Mouse (Mus musculus) layer of hippocampus, postnatal 10 days (tissue): ENCODE data around the gene Cog6. TPM values are rescaled to one million over a fixed set of nuclear protein-coding genes. Genes with fewer than 3 reads are reported as not detected.

Experiments used
- DNase-seq, 2 experiments: peaks; one replicate each; pipeline ENCODE4 v3.0.0; 2021; ENCODE audit warnings: low spot score in 2 of 2
- total RNA-seq, 2 experiments: library from RNA; stranded (reverse); gene quantifications; 2 replicates each; pipeline ENCODE4 v1.2.3; 2021

The Cog6 gene
- total RNA-seq, 2 experiments from 2014 or later, result 31.2 to 31.4 TPM

- no peak for DNase-seq
Observed at GRCm38 (mm10) chr3:52964206-52964605, 52.8 kb downstream of the Cog6 start.

DNA sequence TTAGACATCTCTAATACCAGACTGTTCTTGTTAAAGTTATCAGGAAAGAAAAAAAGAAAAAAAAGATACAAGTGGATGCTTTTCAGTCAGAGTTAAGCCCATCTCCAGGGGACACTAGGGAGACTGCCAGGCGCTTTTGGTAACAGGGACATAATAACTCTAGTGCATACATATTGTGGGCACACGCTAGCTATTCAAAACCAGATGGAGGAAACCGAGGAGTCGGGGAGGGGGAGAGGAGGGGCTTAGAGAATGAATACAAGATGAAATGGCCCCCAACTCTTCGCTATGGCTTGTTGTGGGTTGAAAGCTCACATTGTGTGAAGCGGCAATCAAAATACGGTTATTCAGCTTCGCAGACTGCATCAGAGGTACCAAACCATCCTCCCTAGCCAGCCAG is 53.6 kb downstream of the Cog6 start:
- DNase-seq, result no peak

- DNase-seq, result no peak
Observed at GRCm38 (mm10) chr3:52962391-52962790, 54.6 kb downstream of the Cog6 start.

GRCm38 (mm10) chr3:52961661-52962060 is 55.4 kb downstream of the Cog6 start:
- DNase-seq, result no peak

DNA sequence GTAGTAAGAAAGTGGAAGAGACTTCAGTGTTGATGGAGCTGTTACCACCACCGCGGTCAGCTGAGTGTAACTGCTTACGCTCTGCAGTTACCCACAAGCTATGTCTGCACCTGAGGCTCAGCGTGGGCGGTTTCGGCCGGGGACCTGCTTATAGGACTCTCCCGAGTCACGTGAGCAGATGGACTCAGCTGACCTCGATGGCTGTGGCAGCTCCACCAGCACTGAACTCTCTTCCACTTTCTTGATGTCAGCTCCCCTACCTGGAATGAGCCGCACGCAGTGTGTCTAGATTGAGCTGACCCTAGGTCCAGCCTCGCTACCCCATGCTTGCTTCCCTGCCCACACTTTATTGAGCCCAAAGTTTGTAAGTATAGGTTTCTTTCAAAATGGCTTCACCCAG is 56.1 kb downstream of the Cog6 start:
- DNase-seq, result no peak

- DNase-seq, result no peak
Observed at GRCm38 (mm10) chr3:52958444-52959120, 58.5 kb downstream of the Cog6 start.

DNA sequence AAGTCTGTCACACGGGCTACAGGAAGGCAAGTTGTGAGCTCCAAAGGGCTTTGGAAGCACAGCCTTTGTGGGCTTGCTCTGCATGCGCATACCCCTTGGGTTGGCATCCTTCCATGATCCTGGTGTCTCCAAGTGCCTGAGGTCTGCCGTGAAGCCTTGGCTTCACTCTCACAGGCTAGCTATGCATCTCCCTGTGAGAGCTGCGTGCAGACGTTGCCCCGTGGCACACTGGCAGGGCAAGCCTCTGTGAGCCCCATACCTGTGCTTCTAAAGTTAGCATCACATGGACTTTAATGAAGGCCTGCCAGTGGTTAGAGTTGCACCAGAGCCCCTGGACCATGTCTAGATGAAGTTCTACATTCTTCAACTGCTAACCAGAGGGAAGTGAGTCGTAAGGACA is 59.2 kb downstream of the Cog6 start:
- no peak for DNase-seq

- DNase-seq, result no peak
Observed at GRCm38 (mm10) chr3:52956236-52956635, 60.8 kb downstream of the Cog6 start.

- no peak for DNase-seq
Observed at GRCm38 (mm10) chr3:52955481-52956019, 61.5 kb downstream of the Cog6 start.

- no peak for DNase-seq
Observed at GRCm38 (mm10) chr3:52954656-52955055, 62.4 kb downstream of the Cog6 start.

DNA sequence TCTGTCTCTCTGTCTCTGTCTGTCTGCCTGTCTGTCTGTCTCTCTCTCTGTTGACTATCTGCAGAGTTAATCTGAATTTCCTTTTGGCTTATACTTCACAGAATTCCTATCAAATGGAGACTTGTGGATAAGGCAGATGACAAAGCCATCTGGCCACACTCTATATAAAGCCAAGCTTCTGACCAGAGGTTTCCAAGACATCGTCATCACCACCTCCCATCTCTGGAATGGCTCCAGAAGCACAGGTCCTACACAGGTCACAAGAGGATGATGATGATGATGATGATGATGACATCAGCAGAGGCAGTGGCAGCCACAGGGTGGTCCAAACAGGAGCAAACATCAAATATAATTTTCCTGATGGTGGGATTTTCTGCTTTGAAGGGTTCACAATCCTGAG is 63.2 kb downstream of the Cog6 start:
- DNase-seq, result no peak

- DNase-seq, result no peak
Observed at GRCm38 (mm10) chr3:52948824-52949223, 68.2 kb downstream of the Cog6 start.

DNA sequence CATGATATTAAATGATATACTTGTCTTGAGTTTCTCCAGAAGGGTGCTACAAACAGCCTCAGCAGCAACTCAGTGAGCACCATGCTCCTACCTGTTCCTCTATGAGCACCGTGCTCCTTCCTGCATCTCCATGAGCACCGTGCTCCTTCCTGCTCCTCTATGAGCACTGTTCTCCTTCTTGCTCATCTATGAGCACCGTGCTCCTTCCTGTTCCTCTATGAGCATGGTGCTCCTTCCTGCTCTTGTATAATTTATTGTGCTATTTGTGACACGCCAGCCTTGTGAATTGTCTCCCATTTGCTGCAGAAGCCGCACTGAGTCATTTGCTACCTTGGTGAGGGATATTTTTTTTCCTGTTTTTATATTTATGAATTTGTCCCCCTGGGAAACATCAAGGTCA is 69.6 kb downstream of the Cog6 start:
- DNase-seq, result no peak

- DNase-seq, result peak; percentile 46 to 49
Observed at GRCm38 (mm10) chr3:52940832-52941468, 76.1 kb downstream of the Cog6 start.

DNA sequence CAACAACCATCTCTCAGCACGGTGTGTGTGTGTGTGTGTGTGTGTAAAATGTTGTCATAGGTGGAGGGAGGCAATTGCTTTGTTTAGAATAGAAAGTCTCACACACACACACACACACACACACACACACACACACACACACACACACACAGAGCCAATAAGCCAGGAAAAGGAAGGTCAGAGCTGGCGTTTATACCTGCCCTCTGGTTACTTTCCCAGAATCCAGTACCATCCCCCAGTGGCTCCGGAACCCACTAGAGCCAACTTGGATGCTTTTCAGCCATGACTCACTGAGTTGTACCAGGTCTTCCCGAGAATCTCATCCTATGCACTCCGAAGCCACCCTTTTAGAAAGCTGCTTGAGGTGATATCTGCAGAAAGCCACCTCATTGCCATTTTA is 78.6 kb downstream of the Cog6 start:
- DNase-seq, result no peak

DNA sequence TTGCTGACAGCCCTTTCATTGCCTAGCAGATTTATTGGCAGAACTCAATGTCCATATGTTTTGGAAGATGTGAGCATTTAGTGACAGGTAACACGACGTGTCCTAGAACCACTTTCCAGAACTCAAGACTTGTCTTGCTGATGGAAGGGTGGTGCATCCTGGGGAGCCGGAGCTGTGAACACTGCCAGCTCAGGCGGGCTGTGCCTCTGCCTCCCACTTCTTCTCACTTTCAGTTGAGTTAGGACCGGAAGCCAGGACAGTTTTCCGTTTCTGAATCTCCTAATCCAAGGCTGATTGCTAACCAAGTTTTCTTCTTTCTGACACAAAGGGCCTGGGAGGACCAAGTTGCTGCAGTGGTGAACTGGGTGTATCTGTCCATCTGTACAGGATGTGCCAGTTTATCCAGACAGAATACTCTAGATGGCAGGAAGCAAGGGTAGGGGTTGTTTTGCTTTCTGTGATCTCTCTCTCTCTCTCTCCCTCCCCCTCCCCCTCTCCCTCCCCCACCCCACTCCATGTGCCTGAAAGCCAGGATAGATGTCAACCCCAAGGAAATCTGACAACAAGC is 79.2 kb downstream of the Cog6 start:
- DNase-seq, result no peak

DNA sequence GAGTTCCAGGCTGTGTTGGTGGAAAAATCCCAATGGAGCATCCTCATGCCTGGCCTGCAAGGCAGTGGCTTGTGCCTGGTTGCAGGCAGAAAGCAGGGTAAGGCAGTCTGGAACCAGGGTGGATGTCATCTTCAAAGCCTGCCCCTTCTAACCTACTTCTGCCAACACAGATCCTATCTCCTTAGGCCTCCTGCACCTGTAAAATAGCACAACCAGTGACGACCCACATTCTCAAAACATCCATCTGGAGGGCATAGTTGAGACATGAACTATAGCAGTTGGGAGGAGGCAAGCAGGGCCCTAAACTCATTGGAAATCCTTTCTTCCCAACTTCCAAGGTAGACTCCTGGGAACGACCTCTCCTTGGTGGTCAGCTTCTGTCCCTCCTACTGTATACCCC is 85.1 kb downstream of the Cog6 start:
- no peak for DNase-seq

Other genes with a start within 250 kb of the Cog6 start
- 10 to 100 TPM; 21.4 to 23.8 TPM for gene Lhfp, start 24.3 kb upstream of the Cog6 start, total RNA-seq